Mouse (Mus musculus): ENCODE measurements at regions not wholly inside any gene's neighbourhood (a gene's known extent, or its start where the extent isn't known, plus 50 kb on each side); places are given as distances from the start of the nearest gene placed in this dataset.

DNA sequence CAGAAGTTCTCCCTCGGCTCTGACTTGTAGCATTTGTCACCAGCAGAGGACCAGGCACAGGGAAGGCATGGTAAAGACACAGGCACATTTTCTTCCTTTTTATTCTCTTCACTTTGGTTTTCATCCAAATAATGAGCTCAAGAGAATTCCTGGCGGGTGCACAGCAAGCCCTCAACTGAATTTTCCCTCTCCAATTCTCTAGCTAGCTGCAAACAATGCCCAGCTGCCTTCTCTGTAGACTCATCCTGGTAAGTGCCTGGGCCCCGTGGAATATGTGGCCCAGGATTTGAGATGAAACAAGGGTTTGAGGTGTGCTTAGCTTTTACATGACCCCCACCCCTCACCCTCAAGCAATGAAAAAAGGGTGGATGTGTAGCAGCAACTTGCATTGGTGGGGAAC, 90.4 kb downstream of the Otol1 start:
- no peaks in the 10 kb centered on the region for H3K9me3 ChIP-seq
- WGBS, result 31% methylated on average over 3 of the region's 3 CpGs

DNA sequence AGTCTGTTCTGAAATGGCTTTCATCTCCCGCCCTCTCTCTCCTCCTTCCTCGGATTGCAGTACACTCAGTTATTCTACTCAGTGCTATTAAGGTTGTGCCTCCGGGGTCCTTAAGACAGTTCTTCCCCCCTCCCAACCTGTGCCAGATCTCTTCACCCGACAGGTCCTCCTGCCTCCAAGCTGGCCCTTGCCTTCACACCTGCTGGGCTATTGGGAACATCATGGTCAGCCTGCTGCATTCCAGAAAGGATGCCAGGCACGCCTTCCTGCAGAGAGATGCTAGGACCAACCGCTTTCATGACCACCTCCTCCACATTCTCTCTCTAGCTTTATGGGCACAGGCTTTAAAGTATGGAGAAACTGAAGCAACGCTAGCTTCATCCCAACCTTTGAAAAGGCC, 94.7 kb downstream of the Otol1 start:
- no peaks in the 10 kb centered on the region for H3K9me3 ChIP-seq
- H3K4me2 ChIP-seq (replicated peaks), result no peak overlapping the region
- no peaks in the 10 kb centered on the region for H3K27me3 ChIP-seq
- H3K27ac ChIP-seq (replicated peaks), result no peak overlapping the region
- H3K36me3 ChIP-seq, result no peaks in the 10 kb centered on the region
- H3K9ac ChIP-seq (replicated peaks), result no peak overlapping the region
- 65% methylated on average over 7 of the region's 7 CpGs for WGBS
- no peak overlapping the region for H3K4me3 ChIP-seq
- H3K4me1 ChIP-seq, result no peaks in the 10 kb centered on the region
- no peak for ATAC-seq (ENCODE audit: low FRiP score, low read depth)

More for the DNA sequence above, 90.4 kb downstream of the Otol1 start:
- Histone ChIP-seq H3K4me2 (replicated peaks) (no peak overlapping the region), H3K9ac (replicated peaks) (no peak overlapping the region), H3K36me3 (no peaks in the 10 kb centered on the region), H3K27me3 (no peaks in the 10 kb centered on the region), H3K4me1 (no peaks in the 10 kb centered on the region), H3K27ac (replicated peaks) (no peak overlapping the region), H3K4me3 (no peak overlapping the region)
- no peak for ATAC-seq (ENCODE audit: low FRiP score, low read depth)

GRCm38 (mm10) chr3:70102593-70103213, 95.3 kb downstream of the Otol1 start:
- ATAC-seq (ENCODE audit: low FRiP score, low read depth), result no peak
- Histone ChIP-seq H3K4me3 (no peak overlapping the region), H3K27ac (replicated peaks) (no peak overlapping the region), H3K4me1 (no peaks in the 10 kb centered on the region), H3K9ac (replicated peaks) (no peak overlapping the region), H3K9me3 (no peaks in the 10 kb centered on the region), H3K27me3 (no peaks in the 10 kb centered on the region), H3K4me2 (replicated peaks) (no peak overlapping the region), H3K36me3 (no peaks in the 10 kb centered on the region)
- 82% methylated on average over 10 of the region's 10 CpGs for WGBS

GRCm38 (mm10) chr3:70103983-70104827, 96.8 kb downstream of the Otol1 start:
- Histone ChIP-seq H3K9ac (replicated peaks) (peak overlapping the region; percentile 49), H3K27me3 (no peaks in the 10 kb centered on the region), H3K4me2 (replicated peaks) (peak overlapping the region; percentile 61), H3K9me3 (no peaks in the 10 kb centered on the region), H3K4me1 (no peaks in the 10 kb centered on the region), H3K4me3 (peak overlapping the region; percentile 37), H3K36me3 (no peaks in the 10 kb centered on the region), H3K27ac (replicated peaks) (0 out of 2 replicates have a peak overlapping the region, but pooled peaks have one; percentile 8)
- peak; percentile 57 for ATAC-seq (ENCODE audit: low FRiP score, low read depth)
- 10% methylated on average over 21 of the region's 21 CpGs for WGBS

DNA sequence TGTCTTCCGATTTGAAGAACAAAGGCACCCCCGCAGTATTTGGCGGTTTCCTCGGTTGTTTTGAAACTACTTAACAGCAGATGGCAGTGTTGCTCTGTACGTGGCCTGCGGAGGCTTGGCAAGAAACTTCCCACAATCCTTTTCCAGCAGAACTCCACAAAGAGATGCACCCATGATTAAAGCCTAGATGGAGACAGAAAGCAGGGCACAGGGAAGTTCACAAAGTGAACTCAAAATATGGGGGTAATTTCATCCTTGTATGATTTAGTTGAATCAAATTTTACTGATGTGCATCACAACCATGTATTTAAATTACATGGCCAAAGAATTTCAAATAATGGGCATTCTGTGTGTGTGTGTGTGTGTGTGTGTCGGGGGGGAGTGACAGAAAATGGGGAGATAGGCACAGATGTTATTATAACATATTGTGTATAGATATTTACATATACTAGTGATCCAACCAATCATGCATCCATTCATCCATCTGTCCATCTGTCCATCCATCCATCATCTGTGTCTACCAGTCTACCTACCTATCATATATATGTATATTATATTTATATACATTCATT, 97.5 kb downstream of the Otol1 start:
- 18% methylated on average over 7 of the region's 7 CpGs for WGBS
- Histone ChIP-seq H3K36me3 (no peaks in the 10 kb centered on the region), H3K27ac (replicated peaks) (no peak overlapping the region)

GRCm38 (mm10) chr3:70105561-70105960, 98.1 kb downstream of the Otol1 start:
- Histone ChIP-seq H3K9me3 (no peaks in the 10 kb centered on the region), H3K27ac (replicated peaks) (no peak overlapping the region), H3K27me3 (no peaks in the 10 kb centered on the region), H3K4me2 (replicated peaks) (no peak overlapping the region), H3K4me3 (no peak overlapping the region), H3K9ac (replicated peaks) (no peak overlapping the region), H3K36me3 (no peaks in the 10 kb centered on the region), H3K4me1 (no peaks in the 10 kb centered on the region)
- ATAC-seq (ENCODE audit: low FRiP score, low read depth), result no peak
- 79% methylated on average over 1 of the region's 1 CpGs for WGBS

More for the DNA sequence above, 97.5 kb downstream of the Otol1 start:
- Histone ChIP-seq H3K4me2 (replicated peaks) (peak overlapping the region; percentile 61), H3K9me3 (no peaks in the 10 kb centered on the region), H3K27me3 (no peaks in the 10 kb centered on the region), H3K4me1 (no peaks in the 10 kb centered on the region), H3K4me3 (peak overlapping the region; percentile 37), H3K9ac (replicated peaks) (peak overlapping the region; percentile 49; the same call in 1 of the 2 replicates)
- peak; percentile 60 for ATAC-seq (ENCODE audit: low FRiP score, low read depth)

DNA sequence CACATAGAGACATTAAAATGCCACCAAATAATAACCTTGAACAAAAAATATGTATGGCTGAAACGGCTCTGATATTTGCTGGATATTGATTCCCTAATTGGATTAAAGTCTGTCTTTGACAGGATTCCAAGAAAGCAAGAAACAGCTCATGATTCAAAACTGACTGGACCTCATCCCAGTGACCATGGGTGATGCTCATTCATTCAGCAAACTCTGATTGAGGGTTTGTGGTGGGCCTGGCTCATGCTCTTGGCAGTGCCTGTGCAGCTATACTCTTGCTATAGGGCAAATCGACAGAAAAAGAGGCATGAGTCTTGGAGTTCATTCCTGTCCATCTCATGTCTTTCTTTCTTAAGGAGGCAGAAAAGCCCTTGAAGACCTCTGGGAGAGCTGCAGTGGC, 98.7 kb downstream of the Otol1 start:
- Histone ChIP-seq H3K36me3 (no peaks in the 10 kb centered on the region), H3K4me3 (no peak overlapping the region), H3K9me3 (no peaks in the 10 kb centered on the region), H3K27ac (replicated peaks) (no peak overlapping the region), H3K27me3 (no peaks in the 10 kb centered on the region), H3K9ac (replicated peaks) (no peak overlapping the region), H3K4me1 (no peaks in the 10 kb centered on the region), H3K4me2 (replicated peaks) (no peak overlapping the region)
- ATAC-seq (ENCODE audit: low FRiP score, low read depth), result no peak
- 74% methylated on average over 2 of the region's 2 CpGs for WGBS

DNA sequence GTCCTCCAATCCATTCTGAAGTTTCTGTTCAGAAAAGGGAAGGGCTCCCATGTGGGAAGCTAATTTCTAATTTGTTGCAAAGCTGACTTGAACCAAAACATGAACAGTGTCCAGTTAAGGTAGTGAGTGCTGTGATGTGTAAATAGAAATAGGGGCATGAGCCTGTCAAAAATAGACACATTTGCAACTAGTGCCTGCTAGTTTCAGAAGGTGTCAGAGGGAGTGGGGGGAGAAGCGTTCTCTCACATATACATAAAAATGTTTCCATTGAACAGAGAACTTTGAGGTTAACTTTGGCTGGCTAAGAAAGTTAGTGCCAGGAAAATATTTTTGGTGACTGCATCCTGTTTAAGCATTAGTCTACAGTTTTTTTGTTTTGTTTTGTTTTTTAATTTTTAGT, 118.8 kb downstream of the Otol1 start:
- Histone ChIP-seq H3K4me1 (no peaks in the 10 kb centered on the region), H3K36me3 (no peaks in the 10 kb centered on the region)

DNA sequence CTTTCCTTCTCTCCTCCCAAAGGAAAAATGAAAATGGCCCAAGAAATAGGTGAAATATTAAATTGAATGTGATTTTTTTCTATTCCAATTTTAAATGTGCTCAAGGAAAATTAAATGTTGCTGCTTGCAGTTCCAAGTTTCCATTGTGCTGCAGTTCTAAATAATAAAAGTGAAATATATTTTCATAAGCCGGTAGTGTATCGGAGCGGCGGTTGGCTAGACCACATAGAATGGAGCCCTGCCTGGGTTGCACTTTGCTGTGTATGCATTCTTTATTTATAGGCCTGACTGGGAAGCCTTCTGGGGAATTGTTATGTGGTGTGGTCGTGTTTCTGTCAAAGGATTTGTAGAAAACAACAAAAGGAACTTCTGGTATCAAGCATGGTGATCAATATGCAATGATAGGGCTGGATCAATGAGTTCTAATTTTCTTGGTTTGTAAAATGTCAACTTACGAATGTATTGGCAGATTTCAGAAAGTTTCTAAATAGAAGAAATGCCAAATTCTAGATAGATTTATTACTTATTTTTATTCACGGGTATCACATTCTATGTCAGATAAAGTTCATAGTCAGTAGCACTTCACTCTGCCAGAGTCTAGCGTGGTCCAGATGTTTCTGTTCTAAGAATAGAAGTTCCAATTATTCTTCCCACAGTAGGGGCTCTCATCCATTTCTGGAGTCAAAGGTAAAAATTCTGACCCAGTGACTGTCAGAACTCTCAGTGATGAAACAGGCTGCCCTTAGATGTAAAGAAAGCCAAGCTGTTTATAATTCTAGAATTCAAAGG, 123.0 kb downstream of the Otol1 start:
- H3K4me1 ChIP-seq, result no peaks in the 10 kb centered on the region
- H3K4me3 ChIP-seq, result no peak overlapping the region
- H3K9me3 ChIP-seq, result no peaks in the 10 kb centered on the region
- no peak overlapping the region for H3K27ac ChIP-seq (replicated peaks)
- no peak overlapping the region for H3K4me2 ChIP-seq (replicated peaks)
- H3K27me3 ChIP-seq, result no peaks in the 10 kb centered on the region
- ATAC-seq (ENCODE audit: low FRiP score, low read depth), result no peak
- no peaks in the 10 kb centered on the region for H3K36me3 ChIP-seq
- no peak overlapping the region for H3K9ac ChIP-seq (replicated peaks)
- 85% methylated on average over 8 of the region's 8 CpGs for WGBS

More for the DNA sequence above, 118.8 kb downstream of the Otol1 start:
- Histone ChIP-seq H3K27ac (replicated peaks) (no peak overlapping the region), H3K27me3 (no peaks in the 10 kb centered on the region), H3K9ac (replicated peaks) (no peak overlapping the region), H3K4me2 (replicated peaks) (no peak overlapping the region), H3K4me3 (no peak overlapping the region), H3K9me3 (no peaks in the 10 kb centered on the region)
- 83% methylated on average over 1 of the region's 1 CpGs for WGBS
- no peak for ATAC-seq (ENCODE audit: low FRiP score, low read depth)

DNA sequence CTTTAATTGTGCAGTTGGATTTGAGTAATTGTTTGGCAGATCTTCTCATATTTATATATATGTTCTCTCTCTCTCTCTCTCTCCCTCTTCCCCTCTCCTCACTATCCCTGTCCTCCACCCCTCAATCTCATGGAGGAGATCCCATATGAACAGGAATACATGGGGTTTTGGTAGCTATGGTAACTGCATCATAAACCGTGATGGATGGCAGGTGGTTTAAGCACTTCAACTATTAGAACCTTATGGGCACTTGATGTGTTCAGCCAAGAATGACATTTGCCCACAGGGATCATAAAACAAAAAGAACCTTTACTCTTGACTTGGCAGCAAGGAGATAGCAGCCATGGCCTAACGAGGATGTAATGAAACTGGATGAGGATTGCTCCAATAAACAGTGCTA, 127.5 kb downstream of the Otol1 start:
- Histone ChIP-seq H3K4me1 (no peaks in the 10 kb centered on the region), H3K4me3 (no peak overlapping the region), H3K36me3 (no peaks in the 10 kb centered on the region), H3K4me2 (replicated peaks) (no peak overlapping the region), H3K9me3 (no peaks in the 10 kb centered on the region), H3K9ac (replicated peaks) (no peak overlapping the region), H3K27ac (replicated peaks) (no peak overlapping the region), H3K27me3 (no peaks in the 10 kb centered on the region)
- WGBS, result 60% methylated on average over 2 of the region's 2 CpGs
- ATAC-seq (ENCODE audit: low FRiP score, low read depth), result no peak

DNA sequence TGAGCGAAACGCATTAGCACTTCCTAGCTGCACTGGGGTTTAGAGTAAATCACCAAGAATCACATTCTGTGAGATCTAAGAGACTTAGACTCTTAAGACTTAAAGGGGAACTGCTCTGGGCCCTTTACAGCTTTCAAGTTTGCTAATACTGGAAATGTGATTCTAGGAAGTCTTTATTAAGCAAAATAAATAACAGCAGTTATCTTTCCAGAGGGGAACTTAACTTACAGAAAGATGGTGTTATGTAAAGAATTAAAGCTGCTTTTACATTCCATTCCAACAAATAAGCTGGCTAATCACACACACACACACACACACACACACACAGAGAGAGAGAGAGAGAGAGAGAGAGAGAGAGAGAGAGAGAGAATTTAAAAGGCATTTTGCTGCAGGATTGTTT, 131.1 kb downstream of the Otol1 start:
- H3K36me3 ChIP-seq, result no peaks in the 10 kb centered on the region
- no peak overlapping the region for H3K27ac ChIP-seq (replicated peaks)
- H3K27me3 ChIP-seq, result no peaks in the 10 kb centered on the region
- no peaks in the 10 kb centered on the region for H3K9me3 ChIP-seq
- ATAC-seq (ENCODE audit: low FRiP score, low read depth), result no peak
- H3K4me2 ChIP-seq (replicated peaks), result no peak overlapping the region
- H3K4me1 ChIP-seq, result no peaks in the 10 kb centered on the region
- H3K9ac ChIP-seq (replicated peaks), result no peak overlapping the region
- no peak overlapping the region for H3K4me3 ChIP-seq
- 84% methylated on average over 2 of the region's 2 CpGs for WGBS

GRCm38 (mm10) chr3:70138926-70139325, 131.5 kb downstream of the Otol1 start:
- Histone ChIP-seq H3K4me3 (no peak overlapping the region), H3K36me3 (no peaks in the 10 kb centered on the region), H3K4me2 (replicated peaks) (no peak overlapping the region), H3K27me3 (no peaks in the 10 kb centered on the region), H3K9ac (replicated peaks) (no peak overlapping the region), H3K4me1 (no peaks in the 10 kb centered on the region), H3K9me3 (no peaks in the 10 kb centered on the region), H3K27ac (replicated peaks) (no peak overlapping the region)
- ATAC-seq (ENCODE audit: low FRiP score, low read depth), result no peak
- 76% methylated on average over 4 of the region's 4 CpGs for WGBS
